Mouse (Mus musculus): ENCODE data around the gene Tsc1.

- no peak for TF ChIP-seq TAL1 (IDR thresholded peaks at IDR 0.05; ENCODE audit: low read length)
- TF ChIP-seq GATA1 (IDR thresholded peaks at IDR 0.05; ENCODE audit: low read length) = no peak
These were observed 37.5 kb upstream of the Tsc1 start for GRCm38 (mm10) chr2:28603542-28603941.
